Mouse (Mus musculus) embryonic fibroblast, embryonic 13.5 days (primary cell): ENCODE results near the gene Auts2.

ENCODE experiments used
- CTCF ChIP-seq: IDR thresholded peaks from 2 replicates; pipeline ENCODE4 v1.5.1; 2011; ENCODE audit warnings: mild to moderate bottlenecking, control low read depth, low read length, moderate library complexity, borderline replicate concordance; ENCODE audit not compliant: insufficient read depth
- POLR2A ChIP-seq: IDR thresholded peaks from 2 replicates; pipeline ENCODE4 v1.6.1; 2011; ENCODE audit warnings: low read depth, mild to moderate bottlenecking, control low read depth, low read length, moderate library complexity

GRCm38 (mm10) chr5:131642752-131643151, 900.4 kb downstream of the Auts2 start:
- TF ChIP-seq CTCF (no peak), POLR2A (no peak)
